Mouse (Mus musculus): Measurements from ENCODE around the gene Ahnak2.

DNA sequence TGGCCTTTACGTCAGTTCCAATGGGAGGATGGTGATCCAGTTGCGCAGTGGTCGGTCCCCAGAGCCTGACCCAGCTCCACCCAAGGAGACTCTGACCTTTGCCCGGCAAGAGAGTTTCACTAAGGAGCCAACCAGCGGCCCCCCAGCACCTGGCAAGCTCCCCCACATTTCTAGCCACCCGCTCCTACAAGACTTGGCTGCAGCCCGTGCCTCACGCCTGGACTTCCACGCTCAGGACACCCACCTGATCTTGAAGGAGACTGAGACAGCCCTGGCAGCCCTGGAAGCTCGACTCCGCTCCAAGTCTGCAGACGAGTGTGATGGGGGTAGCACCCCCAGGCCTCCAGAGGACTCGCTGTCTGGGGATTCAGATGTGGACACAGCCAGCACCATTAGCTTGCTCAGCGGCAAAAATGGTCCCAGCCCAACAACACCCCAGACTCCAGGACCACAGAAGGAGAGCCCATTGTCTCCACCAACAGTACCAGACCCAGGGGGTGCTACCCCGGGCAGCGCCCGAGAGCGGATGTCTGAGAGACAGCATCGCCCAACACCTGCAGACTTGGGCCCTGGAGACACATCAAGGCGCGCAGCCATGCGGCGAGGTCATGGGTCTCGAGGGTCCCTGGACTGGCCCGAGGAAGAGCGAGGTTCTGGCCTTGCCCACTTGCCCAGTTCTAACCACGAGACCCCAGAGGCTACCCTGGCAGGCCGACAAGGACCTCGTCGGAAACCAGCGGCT is 64.0 kb downstream of the Ahnak2 start:
- TF ChIP-seq POLR2A (IDR thresholded peaks at IDR 0.05; ENCODE audit: control insufficient read depth, extremely low read depth, insufficient read depth, low read length, poor library complexity): no peak
- TF ChIP-seq CTCF (IDR thresholded peaks at IDR 0.05; ENCODE audit: borderline replicate concordance, control insufficient read depth, extremely low read depth, insufficient read depth, low read length, poor library complexity): no peak

Data from thymus, adult 2 months (tissue).